Mouse (Mus musculus): ENCODE results near the gene Wnt3. TPM values are rescaled to one million over a fixed set of nuclear protein-coding genes. Genes with fewer than 3 reads are reported as not detected.

Gene Wnt3
- polyA plus RNA-seq, 1 experiment from 2014 or later, result 9.8 TPM

DNA sequence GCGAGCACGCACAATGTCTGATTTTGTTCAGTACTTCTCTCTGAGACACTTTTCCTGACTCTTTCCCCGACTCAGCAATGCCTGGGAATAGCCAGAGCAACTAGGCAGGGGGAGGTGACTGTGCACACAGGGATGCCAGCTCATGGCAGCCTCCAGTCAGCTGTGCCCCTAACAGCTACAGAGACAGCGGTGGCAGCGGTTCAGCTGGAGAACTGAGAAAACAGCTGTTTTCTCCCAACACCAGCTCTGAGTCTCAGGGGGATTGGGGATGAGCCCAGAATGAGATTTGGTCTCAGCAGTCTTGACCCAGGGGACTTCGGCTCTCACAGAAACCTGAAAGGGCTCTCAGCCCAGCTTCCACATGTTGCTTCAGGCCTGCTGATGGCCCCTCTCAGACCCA is 9.3 kb upstream of the Wnt3 start:
- Histone ChIP-seq H3K4me2 (replicated peaks; ENCODE audit: low read depth, low read length) (no peak overlapping the region), H3K4me1 (replicated peaks; ENCODE audit: control insufficient read depth, insufficient read depth, low read length) (peaks cover 6% of the 10 kb centered on the region; the same call in 1 of the 2 replicates), H3K4me3 (ENCODE audit: low read depth, low read length) (no peak overlapping the region), H3K9me3 (ENCODE audit: control insufficient read depth, low read length) (no peaks in the 10 kb centered on the region), H3K36me3 (ENCODE audit: control insufficient read depth, insufficient read depth, low read length) (no peaks in the 10 kb centered on the region), H3K27ac (ENCODE audit: low read depth, low read length) (peak overlapping the region; percentile 6; the same call in 1 of the 2 replicates), H3K27me3 (ENCODE audit: control insufficient read depth, insufficient read depth, low read length) (0 out of 2 replicates have a peak, but pooled peaks cover 2% of the 10 kb centered on the region), H3K9ac (ENCODE audit: low read depth, low read length) (no peak overlapping the region)
- 37% methylated on average over 6 of the region's 6 CpGs for WGBS
- DNase-seq (ENCODE audit: low spot score), result no peak
- no peak for ATAC-seq (ENCODE audit: low FRiP score)

- H3K9me3 ChIP-seq (ENCODE audit: control insufficient read depth, low read length), result no peaks in the 10 kb centered on the region
- H3K27ac ChIP-seq (ENCODE audit: low read depth, low read length), result peak overlapping the region; percentile 24; the same call in 1 of the 2 replicates
- 6% methylated on average over 6 of the region's 6 CpGs for WGBS
- H3K27me3 ChIP-seq (ENCODE audit: control insufficient read depth, insufficient read depth, low read length), result peaks cover 10% of the 10 kb centered on the region
- H3K4me1 ChIP-seq (replicated peaks; ENCODE audit: control insufficient read depth, insufficient read depth, low read length), result peaks cover 6% of the 10 kb centered on the region; the same call in 1 of the 2 replicates
- no peak overlapping the region for H3K4me2 ChIP-seq (replicated peaks; ENCODE audit: low read depth, low read length)
- ATAC-seq (ENCODE audit: low FRiP score) (peak; percentile 77), DNase-seq (ENCODE audit: low spot score) (peak; percentile 62)
- H3K9ac ChIP-seq (ENCODE audit: low read depth, low read length), result no peak overlapping the region
- no peak overlapping the region for H3K4me3 ChIP-seq (ENCODE audit: low read depth, low read length)
- H3K36me3 ChIP-seq (ENCODE audit: control insufficient read depth, insufficient read depth, low read length), result no peaks in the 10 kb centered on the region
Measured at GRCm38 (mm10) chr11:103765556-103766011, 8.4 kb upstream of the Wnt3 start.

DNA sequence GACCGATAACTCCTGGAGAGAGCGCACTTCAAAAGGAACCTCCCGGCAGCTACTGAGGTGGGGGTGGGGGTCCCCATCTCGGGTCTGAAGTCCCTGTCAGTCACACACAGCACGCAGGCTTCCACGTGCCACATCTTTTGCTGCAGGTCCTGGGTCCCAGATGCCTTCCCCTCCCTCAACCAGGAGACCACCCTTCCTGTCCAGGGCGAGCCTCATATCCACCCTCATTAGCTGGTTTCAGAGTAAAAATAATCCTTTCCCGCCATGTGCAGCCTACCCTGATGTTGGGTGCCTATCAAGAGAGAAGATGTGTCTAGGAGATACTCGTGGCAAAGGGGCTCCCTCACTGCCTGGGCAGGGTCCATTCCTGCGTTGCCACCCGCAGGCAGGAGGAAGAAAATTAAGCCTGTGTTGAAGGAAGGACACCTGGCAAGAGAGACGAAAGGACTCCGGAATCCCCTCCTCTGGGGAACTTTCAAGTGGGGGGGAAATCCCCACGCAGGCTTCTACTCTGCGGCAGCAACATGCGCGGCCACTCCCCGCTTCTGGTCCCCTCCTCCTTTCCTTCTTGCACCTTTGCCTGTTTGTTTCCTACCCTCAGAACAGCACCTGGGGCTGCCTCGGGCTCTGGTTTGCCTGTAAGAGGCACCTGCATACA is 2.7 kb upstream of the Wnt3 start:
- no peak for DNase-seq (ENCODE audit: low spot score)
- Histone ChIP-seq H3K27me3 (ENCODE audit: control insufficient read depth, insufficient read depth, low read length) (peaks cover 66% of the 10 kb centered on the region), H3K9ac (ENCODE audit: low read depth, low read length) (no peak overlapping the region), H3K4me1 (replicated peaks; ENCODE audit: control insufficient read depth, insufficient read depth, low read length) (peaks cover 17% of the 10 kb centered on the region), H3K27ac (ENCODE audit: low read depth, low read length) (no peak overlapping the region), H3K9me3 (ENCODE audit: control insufficient read depth, low read length) (no peaks in the 10 kb centered on the region), H3K4me3 (ENCODE audit: low read depth, low read length) (peak overlapping the region; percentile 12; the same call in 1 of the 2 replicates), H3K36me3 (ENCODE audit: control insufficient read depth, insufficient read depth, low read length) (no peaks in the 10 kb centered on the region), H3K4me2 (replicated peaks; ENCODE audit: low read depth, low read length) (peak overlapping the region; percentile 17)
- under 1% methylated on average over 19 of the region's 19 CpGs for WGBS
- no peak for ATAC-seq (ENCODE audit: low FRiP score)

DNA sequence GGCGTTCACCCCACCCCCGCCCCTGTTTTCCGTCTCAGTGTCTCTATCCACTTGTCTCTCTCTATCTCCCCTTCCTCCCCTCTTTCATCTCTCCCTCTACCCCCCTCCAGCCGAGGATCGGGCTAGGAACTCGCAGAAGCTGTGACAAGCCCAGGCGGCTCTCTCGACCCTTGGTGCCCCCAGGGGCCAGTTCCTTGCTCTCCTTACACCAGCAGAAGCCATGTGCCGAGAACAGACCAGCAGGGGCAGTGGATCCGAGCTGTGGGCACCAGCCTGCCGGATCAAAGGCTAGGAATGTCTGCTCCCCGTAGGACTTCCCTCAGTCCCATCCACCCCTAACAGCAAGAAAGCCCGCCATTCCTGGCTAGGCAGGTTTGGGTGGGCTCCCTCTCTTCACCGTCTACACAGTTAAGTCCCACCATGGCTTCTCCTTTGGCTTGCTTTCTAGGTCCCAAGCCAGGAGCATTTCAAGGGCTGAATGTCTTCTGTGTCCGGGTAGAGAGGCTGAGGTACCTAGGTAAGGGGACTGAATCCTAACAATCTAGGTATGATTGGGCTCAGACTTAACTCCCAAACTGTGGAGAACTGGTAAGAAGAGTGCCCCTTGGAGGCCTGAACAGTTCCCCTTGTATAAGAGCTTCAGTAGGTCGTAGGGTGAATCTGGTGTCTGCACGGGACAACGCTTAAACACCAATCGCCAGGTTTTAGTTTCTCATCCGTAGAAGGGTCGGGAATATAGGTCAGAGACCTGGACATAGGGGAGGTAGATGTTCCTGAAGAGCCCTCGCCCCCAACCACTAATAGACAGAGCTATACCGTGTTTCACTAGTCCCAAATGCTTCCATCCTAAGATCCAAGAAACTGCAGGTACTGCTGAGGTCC is 1.2 kb upstream of the Wnt3 start:
- Histone ChIP-seq H3K4me3 (ENCODE audit: low read depth, low read length) (peak overlapping the region; percentile 48), H3K27ac (ENCODE audit: low read depth, low read length) (0 out of 2 replicates have a peak overlapping the region, but pooled peaks have one; percentile 54), H3K36me3 (ENCODE audit: control insufficient read depth, insufficient read depth, low read length) (no peaks in the 10 kb centered on the region), H3K4me1 (replicated peaks; ENCODE audit: control insufficient read depth, insufficient read depth, low read length) (peaks cover 17% of the 10 kb centered on the region), H3K9ac (ENCODE audit: low read depth, low read length) (peak overlapping the region; percentile 56; the same call in 1 of the 2 replicates), H3K27me3 (ENCODE audit: control insufficient read depth, insufficient read depth, low read length) (peaks cover 71% of the 10 kb centered on the region), H3K4me2 (replicated peaks; ENCODE audit: low read depth, low read length) (peak overlapping the region; percentile 83), H3K9me3 (ENCODE audit: control insufficient read depth, low read length) (no peaks in the 10 kb centered on the region)
- no peak for ATAC-seq (ENCODE audit: low FRiP score)
- 1% methylated on average over 23 of the region's 23 CpGs for WGBS
- peak; percentile 50 for DNase-seq (ENCODE audit: low spot score)

- ATAC-seq (ENCODE audit: low FRiP score), result peak; percentile 42; the same call in 1 of the 2 replicates
Measured at GRCm38 (mm10) chr11:103774228-103774530, 229 bp downstream of the Wnt3 start.

DNA sequence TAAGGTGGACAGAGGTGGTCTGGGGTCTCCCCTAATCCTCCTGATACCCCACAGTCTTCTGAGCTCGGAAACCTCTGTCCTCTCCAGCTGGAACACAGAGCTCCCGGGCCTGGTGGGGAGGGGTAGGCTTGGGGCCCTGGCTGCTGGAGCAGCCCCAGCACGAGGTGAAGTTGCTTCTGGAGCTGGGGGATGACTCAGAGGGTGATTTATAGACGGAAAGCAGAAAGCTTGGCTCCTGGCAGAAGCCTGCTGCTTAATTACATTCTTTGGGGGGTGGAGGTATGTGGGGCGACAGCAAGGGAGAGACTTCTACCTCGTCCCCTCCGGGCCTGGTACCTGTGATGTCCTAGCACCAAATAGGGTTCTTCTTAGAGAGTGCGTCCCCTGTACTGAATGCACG is 6.2 kb downstream of the Wnt3 start:
- no peak overlapping the region for H3K4me3 ChIP-seq (ENCODE audit: low read depth, low read length)
- H3K4me1 ChIP-seq (replicated peaks; ENCODE audit: control insufficient read depth, insufficient read depth, low read length), result no peaks in the 10 kb centered on the region; the same call in 1 of the 2 replicates
- H3K27ac ChIP-seq (ENCODE audit: low read depth, low read length), result no peak overlapping the region
- H3K9me3 ChIP-seq (ENCODE audit: control insufficient read depth, low read length), result no peaks in the 10 kb centered on the region
- H3K27me3 ChIP-seq (ENCODE audit: control insufficient read depth, insufficient read depth, low read length), result peaks cover 16% of the 10 kb centered on the region
- DNase-seq (ENCODE audit: low spot score) (no peak), ATAC-seq (ENCODE audit: low FRiP score) (no peak)
- 76% methylated on average over 9 of the region's 9 CpGs for whole genome bisulfite sequencing
- no peak overlapping the region for H3K4me2 ChIP-seq (replicated peaks; ENCODE audit: low read depth, low read length)
- H3K9ac ChIP-seq (ENCODE audit: low read depth, low read length), result no peak overlapping the region
- H3K36me3 ChIP-seq (ENCODE audit: control insufficient read depth, insufficient read depth, low read length), result no peaks in the 10 kb centered on the region

More at GRCm38 (mm10) chr11:103774228-103774530, 229 bp downstream of the Wnt3 start:
- peaks cover 71% of the 10 kb centered on the region for H3K27me3 ChIP-seq (ENCODE audit: control insufficient read depth, insufficient read depth, low read length)
- H3K27ac ChIP-seq (ENCODE audit: low read depth, low read length), result no peak overlapping the region
- H3K4me1 ChIP-seq (replicated peaks; ENCODE audit: control insufficient read depth, insufficient read depth, low read length), result peaks cover 17% of the 10 kb centered on the region
- peak overlapping the region; percentile 56 for H3K9ac ChIP-seq (ENCODE audit: low read depth, low read length)
- peak overlapping the region; percentile 83 for H3K4me2 ChIP-seq (replicated peaks; ENCODE audit: low read depth, low read length)
- DNase-seq (ENCODE audit: low spot score), result no peak
- peak overlapping the region; percentile 48 for H3K4me3 ChIP-seq (ENCODE audit: low read depth, low read length)
- WGBS, result 0% methylated on average over 19 of the region's 19 CpGs
- no peaks in the 10 kb centered on the region for H3K36me3 ChIP-seq (ENCODE audit: control insufficient read depth, insufficient read depth, low read length)
- H3K9me3 ChIP-seq (ENCODE audit: control insufficient read depth, low read length), result no peaks in the 10 kb centered on the region

- DNase-seq (ENCODE audit: low spot score) (no peak), ATAC-seq (ENCODE audit: low FRiP score) (no peak)
- Histone ChIP-seq H3K36me3 (ENCODE audit: control insufficient read depth, insufficient read depth, low read length) (no peaks in the 10 kb centered on the region), H3K4me3 (ENCODE audit: low read depth, low read length) (no peak overlapping the region), H3K9me3 (ENCODE audit: control insufficient read depth, low read length) (no peaks in the 10 kb centered on the region), H3K4me2 (replicated peaks; ENCODE audit: low read depth, low read length) (no peak overlapping the region), H3K27ac (ENCODE audit: low read depth, low read length) (no peak overlapping the region), H3K27me3 (ENCODE audit: control insufficient read depth, insufficient read depth, low read length) (peaks cover 6% of the 10 kb centered on the region; the same call in 1 of the 2 replicates), H3K4me1 (replicated peaks; ENCODE audit: control insufficient read depth, insufficient read depth, low read length) (no peaks in the 10 kb centered on the region; the same call in 1 of the 2 replicates), H3K9ac (ENCODE audit: low read depth, low read length) (no peak overlapping the region)
- 84% methylated on average over 5 of the region's 5 CpGs for WGBS
Measured at GRCm38 (mm10) chr11:103789951-103790350, 16.0 kb downstream of the Wnt3 start.

DNA sequence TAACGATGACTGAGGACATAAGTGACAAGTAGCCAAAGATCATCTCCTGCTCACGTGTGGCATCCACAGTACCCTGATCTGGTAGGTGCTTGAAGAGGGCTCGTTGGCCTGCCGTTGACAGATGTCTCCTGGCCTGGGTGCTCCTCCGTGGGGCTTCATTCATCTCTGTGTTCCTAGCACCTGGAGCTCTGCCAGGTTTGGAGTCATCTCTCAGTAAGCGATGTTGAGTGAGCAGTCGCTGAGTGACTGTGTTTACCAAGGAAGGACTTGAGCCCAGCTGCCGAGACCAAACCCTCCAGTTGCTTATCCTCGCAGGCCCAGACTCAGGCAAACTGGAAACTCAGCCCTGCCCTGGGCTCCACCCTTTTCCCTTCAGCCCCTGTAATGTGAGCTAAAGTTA is 27.2 kb downstream of the Wnt3 start:
- Histone ChIP-seq H3K9ac (ENCODE audit: low read depth, low read length) (no peak overlapping the region), H3K36me3 (ENCODE audit: control insufficient read depth, insufficient read depth, low read length) (no peaks in the 10 kb centered on the region), H3K4me1 (replicated peaks; ENCODE audit: control insufficient read depth, insufficient read depth, low read length) (no peaks in the 10 kb centered on the region), H3K27me3 (ENCODE audit: control insufficient read depth, insufficient read depth, low read length) (peaks cover 3% of the 10 kb centered on the region; the same call in 1 of the 2 replicates), H3K27ac (ENCODE audit: low read depth, low read length) (no peak overlapping the region), H3K4me2 (replicated peaks; ENCODE audit: low read depth, low read length) (no peak overlapping the region), H3K4me3 (ENCODE audit: low read depth, low read length) (no peak overlapping the region), H3K9me3 (ENCODE audit: control insufficient read depth, low read length) (no peaks in the 10 kb centered on the region)
- WGBS, result 79% methylated on average over 9 of the region's 9 CpGs
- ATAC-seq (ENCODE audit: low FRiP score), result no peak
- DNase-seq (ENCODE audit: low spot score), result no peak

All from hindbrain, embryonic 11.5 days (tissue).